Comparison of ENCODE assay signal across 8 mouse cellular contexts in the genomic region with DNA sequence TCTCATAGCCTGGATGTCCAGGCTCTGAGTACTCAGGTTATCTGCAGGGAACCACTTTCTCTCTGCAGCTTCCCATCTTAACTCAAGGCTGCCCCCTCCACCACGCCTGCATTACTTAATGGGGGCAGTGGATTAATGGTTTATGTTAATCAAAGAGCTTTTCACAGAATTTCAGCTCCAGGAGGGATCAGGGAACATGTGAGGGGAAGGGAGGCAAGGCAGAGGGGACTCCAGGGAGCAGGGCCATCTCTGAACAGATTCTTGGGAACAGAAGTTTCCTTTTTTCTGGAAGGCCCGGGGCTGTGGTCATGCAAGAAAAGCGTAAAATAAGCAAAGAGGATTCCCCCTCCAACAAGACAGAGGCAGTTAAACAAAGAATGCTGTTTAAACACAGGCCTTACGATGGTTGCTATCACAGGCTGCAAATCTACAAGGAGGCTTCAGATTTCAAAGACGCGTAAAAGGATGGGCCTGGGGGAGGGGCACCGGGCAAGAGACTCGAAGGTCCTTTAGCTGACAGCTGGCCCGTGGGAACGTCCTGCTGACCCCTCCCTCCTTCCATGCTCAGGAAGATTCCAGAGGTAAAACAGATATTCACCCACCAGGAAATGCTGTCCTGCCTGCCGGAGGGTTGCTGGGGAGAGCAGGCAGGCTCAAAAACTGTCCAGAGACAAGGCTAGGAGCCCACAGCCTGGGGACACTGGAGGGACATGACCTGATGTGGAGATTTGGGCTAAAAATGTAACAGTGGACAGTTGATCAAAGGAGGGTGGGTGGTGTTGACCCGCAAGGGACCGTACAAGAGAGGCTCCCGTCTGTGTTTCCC.
DNase-seq lines count a peak whose midpoint lies in the region; ATAC-seq lines count a peak whose summit lies in the region.

No protein-coding gene starts in this region.

- no peak for DNase-seq in kidney, adult 8-10 months
- DNase-seq in embryo, embryonic 10.5 days (ENCODE audit: low spot score): peak; percentile 85
- no peak for DNase-seq in layer of hippocampus, adult 11-12 months (ENCODE audit: low spot score)
- DNase-seq in cerebellum, postnatal 4 days (ENCODE audit: low spot score in 2 of 2): no peak
- no peak for DNase-seq in layer of hippocampus, adult 9-10 months (ENCODE audit: low spot score)

- peak overlapping the region; percentile 31 for H3K4me2 ChIP-seq in kidney, embryonic 14.5 days (replicated peaks; ENCODE audit: low read depth, low read length)
- no peak overlapping the region for H3K4me2 ChIP-seq in hindbrain, embryonic 16.5 days (ENCODE audit: low read length)
- peak overlapping the region; percentile 25 for H3K4me2 ChIP-seq in midbrain, embryonic 15.5 days

- peak; percentile 41 for ATAC-seq in kidney, embryonic 14.5 days (ENCODE audit: low FRiP score, low TSS enrichment)
- no peak for ATAC-seq in hindbrain, embryonic 16.5 days
- no peak for ATAC-seq in midbrain, embryonic 15.5 days (replicated peaks)

- no peak overlapping the region for H3K4me3 ChIP-seq in kidney, embryonic 14.5 days (ENCODE audit: low read length)
- no peak overlapping the region for H3K4me3 ChIP-seq in hindbrain, embryonic 16.5 days (ENCODE audit: low read length)
- H3K4me3 ChIP-seq in midbrain, embryonic 15.5 days: no peak overlapping the region

- 3% methylated on average over 14 of the region's 14 CpGs for WGBS in kidney, embryonic 14.5 days
- WGBS in hindbrain, embryonic 16.5 days: 6% methylated on average over 14 of the region's 14 CpGs
- WGBS in midbrain, embryonic 15.5 days: 4% methylated on average over 14 of the region's 14 CpGs

- peak overlapping the region; percentile 40; the same call in 1 of the 2 replicates for H3K9ac ChIP-seq in kidney, embryonic 14.5 days (ENCODE audit: low read depth, low read length)
- peak overlapping the region; percentile 43; the same call in 1 of the 2 replicates for H3K9ac ChIP-seq in hindbrain, embryonic 16.5 days (ENCODE audit: low read depth, low read length)
- H3K9ac ChIP-seq in midbrain, embryonic 15.5 days: no peak overlapping the region

- no peaks in the 10 kb centered on the region for H3K36me3 ChIP-seq in kidney, embryonic 14.5 days (ENCODE audit: control insufficient read depth, insufficient read depth, low read length)
- H3K36me3 ChIP-seq in hindbrain, embryonic 16.5 days (ENCODE audit: control insufficient read depth, insufficient read depth, low read length): no peaks in the 10 kb centered on the region
- no peaks in the 10 kb centered on the region for H3K36me3 ChIP-seq in midbrain, embryonic 15.5 days (replicated peaks)

- H3K27ac ChIP-seq in kidney, embryonic 14.5 days (ENCODE audit: low read depth, low read length): peak overlapping the region; percentile 30; the same call in 1 of the 2 replicates
- H3K27ac ChIP-seq in hindbrain, embryonic 16.5 days (ENCODE audit: low read depth, low read length): no peak overlapping the region; the same call in 1 of the 2 replicates
- 0 out of 2 replicates have a peak overlapping the region, but pooled peaks have one; percentile 4 for H3K27ac ChIP-seq in midbrain, embryonic 15.5 days

- H3K9me3 ChIP-seq in kidney, embryonic 14.5 days (ENCODE audit: control insufficient read depth, low read length): no peaks in the 10 kb centered on the region
- H3K9me3 ChIP-seq in hindbrain, embryonic 16.5 days (ENCODE audit: control insufficient read depth, low read length): no peaks in the 10 kb centered on the region
- no peaks in the 10 kb centered on the region for H3K9me3 ChIP-seq in midbrain, embryonic 15.5 days

- peaks cover 11% of the 10 kb centered on the region; the same call in 1 of the 2 replicates for H3K4me1 ChIP-seq in kidney, embryonic 14.5 days (ENCODE audit: control insufficient read depth, insufficient read depth, low read length)
- H3K4me1 ChIP-seq in hindbrain, embryonic 16.5 days (ENCODE audit: control insufficient read depth, insufficient read depth, low read depth, low read length): peaks cover 24% of the 10 kb centered on the region
- peaks cover 35% of the 10 kb centered on the region for H3K4me1 ChIP-seq in midbrain, embryonic 15.5 days

- no peaks in the 10 kb centered on the region for H3K27me3 ChIP-seq in kidney, embryonic 14.5 days (ENCODE audit: control insufficient read depth, insufficient read depth, low read length)
- H3K27me3 ChIP-seq in hindbrain, embryonic 16.5 days (replicated peaks; ENCODE audit: control insufficient read depth, insufficient read depth, low read length): no peaks in the 10 kb centered on the region
- no peaks in the 10 kb centered on the region for H3K27me3 ChIP-seq in midbrain, embryonic 15.5 days (replicated peaks)
